Mouse (Mus musculus) cortical plate, adult 2 months (tissue): ENCODE data around the gene Tomm40l.

ENCODE experiments used
- CTCF ChIP-seq: fragments of 200-500 bp; IDR thresholded peaks from 2 replicates; pipeline ENCODE4 v1.5.1; 2011; ENCODE audit warnings: mild to moderate bottlenecking, control low read depth, low read length; ENCODE audit not compliant: insufficient read depth; ENCODE audit errors: extremely low read depth
- POLR2A ChIP-seq: fragments of 200-500 bp; IDR thresholded peaks from 2 replicates; pipeline ENCODE4 v1.6.1; 2011; ENCODE audit warnings: mild to moderate bottlenecking, low read length, control low read depth; ENCODE audit not compliant: insufficient read depth; ENCODE audit errors: extremely low read depth

GRCm38 (mm10) chr1:171200769-171201168, 21.5 kb downstream of the Tomm40l start:
- TF ChIP-seq CTCF (no peak), POLR2A (no peak)
